Mouse (Mus musculus): ENCODE results near the gene Prkd1. TPM values are rescaled to one million over a fixed set of nuclear protein-coding genes. Genes with fewer than 3 reads are reported as not detected.

Prkd1 gene
- polyA plus RNA-seq, 1 experiment from 2014 or later: 0.75 TPM

DNA sequence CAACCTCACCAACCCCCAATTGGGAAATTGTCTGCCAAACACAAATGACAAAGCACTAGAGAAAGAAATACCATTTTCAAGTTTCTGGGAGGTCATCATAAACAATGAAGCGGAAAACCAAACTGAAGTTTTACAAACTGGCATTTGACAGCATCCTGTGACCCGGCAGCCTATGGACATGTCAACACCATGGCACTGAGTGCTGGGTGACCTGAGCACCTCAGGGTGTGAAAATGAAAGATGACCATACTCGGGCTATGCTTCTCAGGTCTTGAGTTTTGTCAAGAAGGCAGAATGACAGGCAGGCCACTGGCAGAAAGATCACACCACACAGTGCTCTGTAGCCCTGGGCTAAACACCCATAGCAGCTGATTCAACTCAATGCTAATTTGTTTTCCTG is 94.7 kb downstream of the Prkd1 start:
- H3K4me3 ChIP-seq (replicated peaks): no peak overlapping the region
- H3K9ac ChIP-seq: no peak overlapping the region
- H3K4me1 ChIP-seq (replicated peaks): no peaks in the 10 kb centered on the region
- DNase-seq: no peak
- no peaks in the 10 kb centered on the region for H3K36me3 ChIP-seq
- ATAC-seq (ENCODE audit: low read depth): no peak
- 55% methylated on average over 3 of the region's 3 CpGs for WGBS (ENCODE audit: insufficient replicate concordance)
- no peaks in the 10 kb centered on the region for H3K9me3 ChIP-seq (replicated peaks)
- H3K27ac ChIP-seq: no peak overlapping the region
- H3K4me2 ChIP-seq: no peak overlapping the region
- no peaks in the 10 kb centered on the region for H3K27me3 ChIP-seq

DNA sequence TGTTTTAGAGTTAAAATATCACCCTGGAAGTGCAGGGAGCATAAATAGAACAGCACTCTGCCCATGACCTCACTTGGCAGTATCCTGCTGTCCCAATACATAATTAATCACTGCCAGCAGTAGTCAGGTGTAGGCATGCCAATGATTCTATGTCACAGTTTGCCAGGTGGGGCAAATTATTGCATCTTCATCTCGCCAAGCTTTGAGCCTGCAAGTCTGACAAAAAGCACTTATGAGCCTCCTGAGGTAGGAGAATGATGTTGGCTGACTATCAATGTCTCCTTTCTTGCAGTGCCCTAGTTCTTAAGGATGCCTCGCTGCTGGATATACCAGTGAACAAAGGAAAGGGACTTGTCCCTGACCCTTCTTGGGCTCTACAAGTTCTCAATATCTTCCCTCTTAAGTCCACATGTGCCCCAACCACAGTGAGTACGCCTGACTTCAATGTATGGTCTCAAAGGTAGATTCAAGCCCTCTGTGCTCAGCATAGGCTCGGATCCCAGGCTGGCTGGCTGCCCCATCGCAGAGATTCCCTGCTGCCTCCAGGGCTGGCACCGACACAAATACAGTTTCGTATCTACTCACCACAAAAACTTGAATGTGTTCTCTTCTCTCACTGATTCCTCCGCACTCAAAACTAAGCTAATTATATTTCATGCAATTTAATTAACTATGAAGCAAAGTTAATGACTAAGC is 98.9 kb downstream of the Prkd1 start:
- Histone ChIP-seq H3K4me1 (replicated peaks) (no peaks in the 10 kb centered on the region), H3K9me3 (replicated peaks) (no peaks in the 10 kb centered on the region), H3K4me2 (no peak overlapping the region), H3K4me3 (replicated peaks) (no peak overlapping the region), H3K27ac (no peak overlapping the region), H3K27me3 (no peaks in the 10 kb centered on the region), H3K9ac (no peak overlapping the region), H3K36me3 (no peaks in the 10 kb centered on the region)
- ATAC-seq (ENCODE audit: low read depth) (no peak), DNase-seq (no peak)
- WGBS (ENCODE audit: insufficient replicate concordance): 67% methylated on average over 8 of the region's 8 CpGs

DNA sequence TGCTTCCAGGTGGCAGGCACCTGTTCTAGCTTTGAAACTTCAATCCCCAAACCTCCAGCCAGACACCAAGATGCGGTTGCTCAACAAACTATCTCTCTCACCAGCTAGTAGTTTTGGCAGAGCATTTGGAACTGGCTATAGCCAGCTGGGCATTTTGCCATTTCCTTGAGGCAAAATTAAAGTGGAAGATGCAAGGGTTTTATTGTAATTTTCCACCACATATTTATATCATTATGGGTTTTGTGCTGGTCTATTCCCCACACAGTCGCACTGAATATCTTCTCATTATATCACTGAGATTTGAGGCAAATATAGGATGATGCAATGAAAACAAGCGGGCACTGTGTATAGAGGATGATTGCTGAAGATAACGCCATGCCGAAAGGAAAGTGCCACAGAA is 102.5 kb downstream of the Prkd1 start:
- Histone ChIP-seq H3K4me1 (replicated peaks) (no peaks in the 10 kb centered on the region), H3K9ac (no peak overlapping the region), H3K9me3 (replicated peaks) (no peaks in the 10 kb centered on the region), H3K4me2 (no peak overlapping the region), H3K27me3 (no peaks in the 10 kb centered on the region), H3K27ac (no peak overlapping the region), H3K4me3 (replicated peaks) (no peak overlapping the region), H3K36me3 (no peaks in the 10 kb centered on the region)
- no peak for ATAC-seq (ENCODE audit: low read depth)
- WGBS (ENCODE audit: insufficient replicate concordance): 73% methylated on average over 5 of the region's 5 CpGs
- DNase-seq: no peak

DNA sequence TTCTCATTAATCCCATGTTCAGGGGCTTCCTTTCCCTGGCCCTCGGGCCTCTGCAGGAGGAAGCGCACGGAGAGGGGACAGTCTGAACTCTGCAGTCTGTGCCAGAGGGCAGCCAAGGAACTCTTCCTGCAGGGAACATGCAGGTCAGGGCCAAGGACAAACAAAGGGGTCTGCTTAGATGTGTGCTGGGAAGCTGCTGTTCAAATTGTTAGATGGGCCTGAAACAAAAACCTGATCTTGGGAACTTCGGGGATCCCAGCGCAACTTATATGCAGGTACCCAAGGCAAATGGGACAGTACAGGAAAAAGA is 103.3 kb downstream of the Prkd1 start:
- H3K9ac ChIP-seq: no peak overlapping the region
- no peaks in the 10 kb centered on the region for H3K27me3 ChIP-seq
- H3K9me3 ChIP-seq (replicated peaks): no peaks in the 10 kb centered on the region
- DNase-seq: no peak
- 63% methylated on average over 5 of the region's 5 CpGs for WGBS (ENCODE audit: insufficient replicate concordance)
- ATAC-seq (ENCODE audit: low read depth): no peak
- no peaks in the 10 kb centered on the region for H3K36me3 ChIP-seq
- no peak overlapping the region for H3K27ac ChIP-seq
- H3K4me1 ChIP-seq (replicated peaks): no peaks in the 10 kb centered on the region
- H3K4me3 ChIP-seq (replicated peaks): no peak overlapping the region
- H3K4me2 ChIP-seq: no peak overlapping the region

DNA sequence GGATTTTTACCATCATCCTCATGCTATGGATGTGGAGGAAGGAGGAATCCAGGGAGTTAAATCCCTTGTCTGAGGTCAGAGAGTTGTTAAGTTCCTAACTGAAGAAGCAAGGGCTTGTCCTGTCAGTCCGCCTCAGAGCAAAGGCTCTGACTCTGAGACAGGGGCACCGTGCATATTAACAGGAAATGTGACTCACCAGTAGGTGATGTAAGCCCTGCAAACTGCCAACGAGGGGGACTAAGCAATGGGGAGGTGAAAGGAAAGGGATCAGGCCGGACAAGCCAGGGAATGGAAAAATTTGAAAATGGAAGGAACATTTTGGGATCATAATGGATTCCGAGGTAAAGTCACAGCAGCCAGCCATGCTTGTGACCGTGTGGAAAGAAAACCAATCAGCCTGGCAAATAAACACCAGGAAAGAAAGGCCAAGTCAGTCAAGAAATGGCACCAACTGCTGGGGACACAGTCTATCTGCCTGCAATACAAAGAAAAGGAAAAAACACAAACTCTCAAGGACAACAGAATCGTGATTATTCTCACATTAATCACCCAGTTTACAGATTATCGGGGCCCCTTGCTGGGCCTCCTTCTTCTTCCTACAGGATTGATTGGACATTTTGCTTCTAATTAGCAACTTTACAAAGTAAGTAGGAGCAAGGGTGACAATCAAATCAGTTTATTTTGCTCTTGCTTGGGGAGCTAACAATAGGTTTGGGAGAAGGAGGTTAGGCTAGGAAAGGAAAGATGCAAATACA is 103.9 kb downstream of the Prkd1 start:
- H3K4me3 ChIP-seq (replicated peaks): no peak overlapping the region
- no peaks in the 10 kb centered on the region for H3K4me1 ChIP-seq (replicated peaks)
- no peak overlapping the region for H3K9ac ChIP-seq
- H3K27me3 ChIP-seq: no peaks in the 10 kb centered on the region
- whole genome bisulfite sequencing (ENCODE audit: insufficient replicate concordance): 33% methylated on average over 8 of the region's 8 CpGs
- no peaks in the 10 kb centered on the region for H3K9me3 ChIP-seq (replicated peaks)
- ATAC-seq (ENCODE audit: low read depth) (no peak), DNase-seq (no peak)
- H3K36me3 ChIP-seq: no peaks in the 10 kb centered on the region
- H3K4me2 ChIP-seq: no peak overlapping the region
- H3K27ac ChIP-seq: no peak overlapping the region

DNA sequence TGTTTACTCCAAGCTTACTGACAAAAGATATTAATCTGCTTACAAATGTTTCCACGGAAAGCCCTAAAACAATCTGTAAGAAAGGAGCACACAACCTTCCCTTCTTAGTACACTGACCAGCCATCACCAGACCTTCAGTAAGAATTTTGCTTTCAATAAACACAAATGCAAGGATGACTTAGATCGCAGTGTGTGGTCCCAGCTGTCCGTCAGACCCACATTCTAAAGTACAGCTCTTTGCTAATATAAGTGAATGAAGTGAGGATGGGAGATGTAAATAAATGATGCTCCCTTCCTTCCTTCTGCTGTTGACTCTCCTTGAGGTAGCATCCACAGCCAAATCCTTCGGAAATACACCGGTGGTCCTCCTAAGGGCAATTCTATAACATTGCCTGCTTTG is 108.1 kb downstream of the Prkd1 start:
- ATAC-seq (ENCODE audit: low read depth): no peak
- Histone ChIP-seq H3K4me1 (replicated peaks) (no peaks in the 10 kb centered on the region), H3K27ac (no peak overlapping the region), H3K4me3 (replicated peaks) (no peak overlapping the region), H3K9ac (no peak overlapping the region), H3K36me3 (no peaks in the 10 kb centered on the region), H3K27me3 (no peaks in the 10 kb centered on the region), H3K9me3 (replicated peaks) (no peaks in the 10 kb centered on the region), H3K4me2 (no peak overlapping the region)
- DNase-seq: no peak
- WGBS (ENCODE audit: insufficient replicate concordance): 72% methylated on average over 5 of the region's 5 CpGs

DNA sequence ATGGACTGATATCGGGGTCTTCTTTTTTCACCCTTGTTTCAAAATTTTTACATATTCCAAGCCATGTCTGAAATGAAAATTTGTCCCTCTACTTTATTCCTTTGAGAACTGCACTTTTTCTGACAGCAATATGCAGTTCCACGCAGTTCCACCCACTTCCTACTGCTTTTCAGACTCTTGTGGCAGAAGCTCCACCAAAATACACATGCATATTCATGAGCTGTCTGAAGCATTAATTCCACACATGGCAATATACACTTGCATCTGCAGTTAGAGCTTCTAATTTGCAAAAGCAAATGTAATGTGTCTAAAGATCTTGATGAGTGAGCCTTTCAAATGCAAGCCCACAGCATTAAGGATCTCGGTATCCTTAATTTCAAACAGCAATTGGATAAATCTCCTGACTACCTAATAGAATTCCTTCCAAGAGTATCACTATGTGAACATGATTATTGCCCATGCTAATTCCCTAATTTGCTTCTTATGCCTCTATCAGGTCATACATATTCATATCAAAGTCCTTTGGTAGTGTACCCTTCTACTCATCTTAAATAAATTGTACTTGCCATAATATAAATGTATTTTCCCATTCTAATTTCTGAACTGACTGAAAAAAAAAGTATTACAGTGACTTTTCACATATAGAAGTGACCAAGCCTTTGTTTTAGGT is 110.5 kb downstream of the Prkd1 start:
- DNase-seq (no peak), ATAC-seq (ENCODE audit: low read depth) (no peak)
- H3K4me2 ChIP-seq: no peak overlapping the region
- H3K27ac ChIP-seq: no peak overlapping the region
- H3K9ac ChIP-seq: no peak overlapping the region
- 75% methylated on average over 3 of the region's 3 CpGs for WGBS (ENCODE audit: insufficient replicate concordance)
- no peaks in the 10 kb centered on the region for H3K9me3 ChIP-seq (replicated peaks)
- no peaks in the 10 kb centered on the region for H3K36me3 ChIP-seq
- H3K27me3 ChIP-seq: no peaks in the 10 kb centered on the region
- H3K4me3 ChIP-seq (replicated peaks): no peak overlapping the region
- no peaks in the 10 kb centered on the region for H3K4me1 ChIP-seq (replicated peaks)

DNA sequence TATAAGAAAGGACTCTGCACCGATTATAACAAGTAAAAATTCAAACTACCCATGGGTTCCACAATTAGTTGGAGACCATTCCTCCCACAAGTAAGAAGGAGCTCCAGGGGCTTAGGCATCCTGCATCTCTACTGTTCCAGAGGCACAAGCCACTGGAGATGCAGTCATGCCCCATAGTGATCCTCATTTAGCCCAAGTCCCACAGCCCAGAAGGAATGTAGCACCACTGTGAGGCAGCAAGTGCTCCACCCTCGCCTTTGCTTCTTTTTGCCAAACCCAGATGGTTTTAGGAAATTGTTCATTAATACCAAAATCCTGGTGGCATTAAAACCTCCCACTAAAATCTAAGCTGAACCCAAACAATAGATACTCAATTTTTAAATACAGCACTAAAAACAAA is 111.1 kb downstream of the Prkd1 start:
- Histone ChIP-seq H3K27ac (no peak overlapping the region), H3K27me3 (no peaks in the 10 kb centered on the region), H3K4me2 (no peak overlapping the region), H3K9me3 (replicated peaks) (no peaks in the 10 kb centered on the region), H3K4me1 (replicated peaks) (no peaks in the 10 kb centered on the region), H3K4me3 (replicated peaks) (no peak overlapping the region), H3K36me3 (no peaks in the 10 kb centered on the region), H3K9ac (no peak overlapping the region)
- DNase-seq: no peak
- 59% methylated on average over 2 of the region's 2 CpGs for WGBS (ENCODE audit: insufficient replicate concordance)
- no peak for ATAC-seq (ENCODE audit: low read depth)

DNA sequence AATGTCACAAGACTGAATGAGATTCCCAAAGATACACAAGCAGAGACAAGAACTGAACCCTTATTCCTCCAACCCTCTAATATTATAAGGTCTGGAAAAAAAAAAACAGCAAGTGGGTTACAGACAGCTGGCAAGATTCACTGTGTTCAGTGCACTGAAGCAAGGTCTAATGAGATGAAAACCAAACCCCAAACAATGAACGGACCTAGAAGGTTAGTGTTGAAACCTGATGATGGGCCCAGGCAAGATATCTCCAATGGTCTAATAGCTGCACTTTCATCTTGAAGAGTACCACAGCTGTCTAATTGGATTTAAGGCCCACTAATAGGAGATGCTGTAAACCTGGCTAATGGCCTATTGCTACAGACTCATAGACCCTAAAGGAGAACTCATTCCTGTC is 111.9 kb downstream of the Prkd1 start:
- 57% methylated on average over 1 of the region's 1 CpGs for WGBS (ENCODE audit: insufficient replicate concordance)
- DNase-seq: no peak

DNA sequence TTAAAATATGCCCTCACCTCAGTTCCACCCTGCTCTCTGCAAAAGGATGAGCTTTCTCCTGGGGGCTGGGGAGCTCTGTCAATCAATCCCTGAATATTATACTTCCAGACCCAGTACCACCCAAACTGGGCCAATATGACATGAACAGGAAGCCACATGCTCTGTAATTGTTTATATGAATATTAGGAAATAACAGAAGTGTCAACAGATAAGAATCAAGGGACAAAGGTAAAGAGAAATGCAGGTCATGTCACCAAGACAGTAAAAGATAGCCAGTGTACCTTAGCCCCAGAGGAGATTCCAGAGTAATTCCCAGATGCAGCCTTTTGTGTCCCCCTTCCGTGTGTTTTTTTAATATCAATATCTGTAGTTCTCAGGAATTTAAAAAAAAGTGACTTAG is 120.3 kb downstream of the Prkd1 start:
- Histone ChIP-seq H3K4me3 (replicated peaks) (no peak overlapping the region), H3K36me3 (no peaks in the 10 kb centered on the region), H3K4me2 (no peak overlapping the region), H3K9me3 (replicated peaks) (no peaks in the 10 kb centered on the region), H3K4me1 (replicated peaks) (no peaks in the 10 kb centered on the region), H3K27me3 (no peaks in the 10 kb centered on the region), H3K9ac (no peak overlapping the region), H3K27ac (no peak overlapping the region)
- 67% methylated on average over 1 of the region's 1 CpGs for WGBS (ENCODE audit: insufficient replicate concordance)
- ATAC-seq (ENCODE audit: low read depth) (no peak), DNase-seq (no peak)

More for the DNA sequence above, 111.9 kb downstream of the Prkd1 start:
- no peak overlapping the region for H3K4me3 ChIP-seq (replicated peaks)
- H3K4me2 ChIP-seq: no peak overlapping the region
- ATAC-seq (ENCODE audit: low read depth): no peak
- H3K4me1 ChIP-seq (replicated peaks): no peaks in the 10 kb centered on the region
- no peaks in the 10 kb centered on the region for H3K36me3 ChIP-seq
- no peak overlapping the region for H3K27ac ChIP-seq
- H3K27me3 ChIP-seq: no peaks in the 10 kb centered on the region
- no peak overlapping the region for H3K9ac ChIP-seq
- no peaks in the 10 kb centered on the region for H3K9me3 ChIP-seq (replicated peaks)

DNA sequence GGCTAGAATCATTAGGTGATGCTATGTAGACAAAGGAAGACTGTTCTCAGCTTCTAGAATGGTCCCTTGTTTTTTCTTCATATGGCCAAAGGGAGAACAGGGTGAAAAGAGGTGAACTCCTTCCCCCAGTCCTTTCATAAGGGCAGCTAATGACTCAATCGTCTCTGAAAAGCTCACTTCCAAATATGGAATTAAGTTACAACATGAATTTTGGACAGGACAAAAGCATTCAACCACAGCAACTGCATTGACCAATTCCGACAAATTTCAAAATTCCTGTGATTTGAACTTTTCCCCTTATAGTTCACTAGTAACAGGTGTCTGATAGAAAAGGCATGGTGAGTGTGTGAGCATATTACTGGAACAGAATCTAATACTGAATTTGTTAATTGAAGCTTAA is 124.8 kb downstream of the Prkd1 start:
- Histone ChIP-seq H3K36me3 (no peaks in the 10 kb centered on the region), H3K4me3 (replicated peaks) (no peak overlapping the region), H3K27ac (no peak overlapping the region), H3K4me1 (replicated peaks) (no peaks in the 10 kb centered on the region), H3K9me3 (replicated peaks) (no peaks in the 10 kb centered on the region), H3K4me2 (no peak overlapping the region), H3K27me3 (no peaks in the 10 kb centered on the region), H3K9ac (no peak overlapping the region)
- 59% methylated on average over 2 of the region's 2 CpGs for WGBS (ENCODE audit: insufficient replicate concordance)
- ATAC-seq (ENCODE audit: low read depth) (no peak), DNase-seq (no peak)

DNA sequence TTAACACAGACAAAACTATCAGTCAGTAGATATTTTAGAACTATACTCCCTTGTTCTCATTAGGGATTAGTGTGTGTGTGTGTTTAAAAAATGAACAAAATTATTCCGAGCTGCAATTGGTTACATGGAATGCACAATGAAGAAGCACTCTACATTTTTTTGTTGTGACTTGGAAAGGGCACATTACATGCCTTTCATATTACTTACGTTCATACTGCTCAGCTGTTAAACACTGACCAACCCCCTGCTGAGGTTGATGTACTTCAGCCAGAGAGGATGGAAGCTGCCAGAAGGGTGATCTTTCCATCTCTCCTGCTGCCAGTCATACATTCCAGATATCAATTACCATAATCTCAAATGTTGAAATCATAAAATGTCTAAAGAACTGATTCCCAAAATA is 134.4 kb downstream of the Prkd1 start:
- Histone ChIP-seq H3K27ac (no peak overlapping the region), H3K4me1 (replicated peaks) (no peaks in the 10 kb centered on the region), H3K4me2 (no peak overlapping the region), H3K9me3 (replicated peaks) (no peaks in the 10 kb centered on the region), H3K27me3 (no peaks in the 10 kb centered on the region), H3K4me3 (replicated peaks) (no peak overlapping the region), H3K36me3 (no peaks in the 10 kb centered on the region), H3K9ac (no peak overlapping the region)
- WGBS (ENCODE audit: insufficient replicate concordance): 74% methylated on average over 2 of the region's 2 CpGs
- ATAC-seq (ENCODE audit: low read depth) (no peak), DNase-seq (no peak)
